In the genomic region with DNA sequence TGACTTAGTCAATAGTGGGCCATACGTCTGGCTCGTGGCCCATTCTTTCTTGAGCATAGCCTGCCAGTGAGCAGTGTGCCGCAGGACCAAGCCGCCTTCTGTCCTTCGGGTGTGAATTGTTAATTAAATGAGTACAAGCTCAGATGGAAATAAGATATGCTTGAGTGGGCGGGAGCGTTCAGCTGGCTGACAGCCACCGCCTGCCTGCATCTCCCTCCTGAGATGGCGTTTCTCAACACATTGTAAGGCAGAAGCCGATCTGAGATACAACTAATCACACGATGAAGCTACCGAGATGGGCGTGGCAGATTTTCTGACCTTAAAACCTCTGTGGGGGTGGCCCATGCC, we compare ENCODE assay signal across 9 mouse cellular contexts. TPM values are rescaled to one million over a fixed set of nuclear protein-coding genes. Genes with fewer than 3 reads are reported as not detected.
DNase-seq lines count a peak whose midpoint lies in the region; ATAC-seq and TF ChIP-seq lines count a peak whose summit lies in the region.
"Had no signal": no experiment of that assay in that cellular context is flagged by ENCODE, and none has a peak within 500 bp of the region (broad histone marks: within the 10 kb centered on the region; RNA-seq: fewer than 3 reads in every experiment).

No protein-coding gene starts in this region.

- H3K4me2 ChIP-seq in hindbrain, embryonic 14.5 days (replicated peaks) = peak overlapping the region; percentile 11; the same call in 1 of the 2 replicates
- no peak overlapping the region for H3K4me2 ChIP-seq in intestine, embryonic 15.5 days (replicated peaks)
- H3K4me2 ChIP-seq: lung, embryonic 14.5 days had no signal

- peak; percentile 76; the same call in 1 of the 2 replicates for ATAC-seq in hindbrain, embryonic 14.5 days (ENCODE audit: low FRiP score)
- ATAC-seq in intestine, embryonic 15.5 days = no peak

- H3K9me3 ChIP-seq in hindbrain, embryonic 14.5 days (ENCODE audit: control insufficient read depth, low read length) = no peaks in the 10 kb centered on the region
- H3K9me3 ChIP-seq in heart, embryonic 10.5 days = no peaks in the 10 kb centered on the region
- H3K9me3 ChIP-seq in intestine, embryonic 15.5 days = no peaks in the 10 kb centered on the region

- H3K9ac ChIP-seq in hindbrain, embryonic 14.5 days = no peak overlapping the region
- no peak overlapping the region for H3K9ac ChIP-seq in intestine, embryonic 15.5 days
- H3K9ac ChIP-seq: lung, embryonic 14.5 days had no signal

- H3K27me3 ChIP-seq in cerebellum, adult 2 months (ENCODE audit: control insufficient read depth, insufficient read depth, low read length) = no peaks in the 10 kb centered on the region
- H3K27me3 ChIP-seq in hindbrain, embryonic 14.5 days (ENCODE audit: control insufficient read depth, insufficient read depth, low read length) = no peaks in the 10 kb centered on the region
- no peaks in the 10 kb centered on the region for H3K27me3 ChIP-seq in heart, embryonic 10.5 days (ENCODE audit: insufficient read depth, poor library complexity, severe bottlenecking)
- H3K27me3 ChIP-seq in intestine, embryonic 15.5 days (replicated peaks) = no peaks in the 10 kb centered on the region

- H3K4me3 ChIP-seq in cerebellum, adult 2 months (replicated peaks; ENCODE audit: insufficient read depth, low read depth, low read length) = no peak overlapping the region
- no peak overlapping the region for H3K4me3 ChIP-seq in hindbrain, embryonic 14.5 days (replicated peaks; ENCODE audit: low read length)
- H3K4me3 ChIP-seq in heart, embryonic 10.5 days = no peak overlapping the region
- H3K4me3 ChIP-seq in intestine, embryonic 15.5 days (replicated peaks) = no peak overlapping the region

- no peak for TF ChIP-seq POLR2A in cerebellum, adult 2 months (IDR thresholded peaks at IDR 0.05; ENCODE audit: borderline replicate concordance, insufficient read depth, low read length)

- H3K4me1 ChIP-seq in cerebellum, adult 2 months (ENCODE audit: control insufficient read depth, insufficient read depth, low read length) = no peaks in the 10 kb centered on the region
- H3K4me1 ChIP-seq in hindbrain, embryonic 14.5 days (replicated peaks; ENCODE audit: control insufficient read depth, insufficient read depth, low read length) = 0 out of 2 replicates have a peak, but pooled peaks cover 9% of the 10 kb centered on the region
- H3K4me1 ChIP-seq in heart, embryonic 10.5 days = no peaks in the 10 kb centered on the region
- H3K4me1 ChIP-seq in intestine, embryonic 15.5 days (replicated peaks) = peaks cover 7% of the 10 kb centered on the region; the same call in 1 of the 2 replicates

- no peaks in the 10 kb centered on the region for H3K36me3 ChIP-seq in hindbrain, embryonic 14.5 days (replicated peaks; ENCODE audit: control insufficient read depth, insufficient read depth)
- no peaks in the 10 kb centered on the region for H3K36me3 ChIP-seq in heart, embryonic 10.5 days
- no peaks in the 10 kb centered on the region for H3K36me3 ChIP-seq in intestine, embryonic 15.5 days

- no peak for TF ChIP-seq CTCF in cerebellum, adult 2 months (IDR thresholded peaks at IDR 0.05; ENCODE audit: borderline replicate concordance, insufficient read depth, low read depth, low read length)

- DNase-seq in A20 (ENCODE audit: low read depth, low spot score) = peak; percentile 88
- peak; percentile 36 to 55 for DNase-seq in cerebellum, adult 2 months
- DNase-seq in hindbrain, embryonic 14.5 days (ENCODE audit: low spot score) = peak; percentile 51
- peak; percentile 9 to 17 for DNase-seq in layer of hippocampus, postnatal 25 days (ENCODE audit: extremely low spot score in 1 of 2, low spot score in 1 of 2)
- DNase-seq in right cerebral cortex, adult 2 months (ENCODE audit: low spot score in 2 of 2) = peak; percentile 72 to 73
- no peak for DNase-seq in heart, embryonic 10.5 days (ENCODE audit: low spot score)
- DNase-seq in ovary, postnatal 14 days (ENCODE audit: low spot score) = no peak
- DNase-seq: lung, embryonic 14.5 days had no signal

- WGBS in cerebellum, adult 2 months = 7% methylated on average over 13 of the region's 13 CpGs
- 22% methylated on average over 13 of the region's 13 CpGs for WGBS in hindbrain, embryonic 14.5 days
- WGBS in heart, embryonic 10.5 days = 84% methylated on average over 13 of the region's 13 CpGs
- WGBS in intestine, embryonic 15.5 days = 88% methylated on average over 13 of the region's 13 CpGs

- no peak overlapping the region for H3K27ac ChIP-seq in cerebellum, adult 2 months (ENCODE audit: insufficient read depth, low read length)
- H3K27ac ChIP-seq in hindbrain, embryonic 14.5 days = no peak overlapping the region
- no peak overlapping the region for H3K27ac ChIP-seq in heart, embryonic 10.5 days
- H3K27ac ChIP-seq in intestine, embryonic 15.5 days = no peak overlapping the region

RNA-seq across cellular contexts. Expression of a gene that starts 17.8 kb away (rescaled TPM):
- 9.5 and 13.6 TPM in 2 replicates for polyA plus RNA-seq in cerebellum, adult 2 months (2012; rRNA removed)
- polyA plus RNA-seq in hindbrain, embryonic 14.5 days (2014; fragmentation: Nextera tagmentation; extraction: Ambion mirVana) = 2.8 and 3.0 TPM in 2 replicates
- 10 to 100 TPM in 1 of 2 experiments, 1 to 10 TPM in 1; 8.5 to 11.4 TPM for total RNA-seq in layer of hippocampus, postnatal 25 days (2021)
- 5.1 and 28.3 TPM in 2 replicates for polyA plus RNA-seq in heart, embryonic 10.5 days (2016; fragmentation: Nextera tagmentation; extraction: Ambion mirVana)
- polyA plus RNA-seq in intestine, embryonic 15.5 days (2015; fragmentation: Nextera tagmentation; extraction: Ambion mirVana) = 44.4 and 50.7 TPM in 2 replicates

Comparison
In these comparisons a context has a peak if more than half of its experiments do, and no peak if none do; other contexts are left out.
1. DNase-seq: peak in A20 (single experiment), cerebellum, adult 2 months (2 of 2), hindbrain, embryonic 14.5 days (single experiment), layer of hippocampus, postnatal 25 days (2 of 2) and right cerebral cortex, adult 2 months (2 of 2); none in heart, embryonic 10.5 days (single experiment) and ovary, postnatal 14 days (single experiment).